Mouse (Mus musculus): ENCODE measurements at regions not wholly inside any gene's neighbourhood (a gene's known extent, or its start where the extent isn't known, plus 50 kb on each side); places are given as distances from the start of the nearest gene placed in this dataset.

DNA sequence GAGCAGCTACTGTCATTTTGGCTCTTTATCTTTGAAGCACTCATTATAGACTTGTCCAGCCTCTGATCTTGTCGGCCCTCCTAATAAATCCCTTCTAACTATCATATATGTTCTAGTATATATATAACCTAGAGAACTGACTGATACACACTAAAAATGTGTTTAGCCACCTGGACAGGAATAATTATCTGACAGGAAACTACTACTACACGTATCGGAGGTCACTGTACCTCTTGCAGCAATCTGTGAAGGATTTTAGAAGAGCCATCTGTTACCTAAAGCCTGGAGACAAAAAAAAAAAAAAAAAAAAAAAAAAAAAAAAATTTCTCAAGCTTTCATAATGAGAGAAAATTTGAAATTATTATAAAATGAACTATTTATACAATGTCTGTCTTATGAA lies 105.4 kb upstream of the Cblb start:
- H3K4me1 ChIP-seq (ENCODE audit: control insufficient read depth, insufficient read depth, low read length), result no peaks in the 10 kb centered on the region
- H3K9me3 ChIP-seq (replicated peaks; ENCODE audit: control insufficient read depth, low read length), result no peaks in the 10 kb centered on the region
- H3K27ac ChIP-seq (ENCODE audit: low read length), result no peak overlapping the region
- H3K27me3 ChIP-seq (ENCODE audit: control insufficient read depth, insufficient read depth, low read length), result no peaks in the 10 kb centered on the region
- H3K36me3 ChIP-seq (ENCODE audit: control insufficient read depth, insufficient read depth, low read length), result no peaks in the 10 kb centered on the region
- no peak overlapping the region for H3K4me3 ChIP-seq (replicated peaks; ENCODE audit: low read length)
- 84% methylated on average over 3 of the region's 3 CpGs for WGBS
- no peak overlapping the region for H3K4me2 ChIP-seq (ENCODE audit: low read depth, low read length)
- H3K9ac ChIP-seq (ENCODE audit: low read length), result no peak overlapping the region
- ATAC-seq (ENCODE audit: insufficient read depth, low FRiP score), result no peak

DNA sequence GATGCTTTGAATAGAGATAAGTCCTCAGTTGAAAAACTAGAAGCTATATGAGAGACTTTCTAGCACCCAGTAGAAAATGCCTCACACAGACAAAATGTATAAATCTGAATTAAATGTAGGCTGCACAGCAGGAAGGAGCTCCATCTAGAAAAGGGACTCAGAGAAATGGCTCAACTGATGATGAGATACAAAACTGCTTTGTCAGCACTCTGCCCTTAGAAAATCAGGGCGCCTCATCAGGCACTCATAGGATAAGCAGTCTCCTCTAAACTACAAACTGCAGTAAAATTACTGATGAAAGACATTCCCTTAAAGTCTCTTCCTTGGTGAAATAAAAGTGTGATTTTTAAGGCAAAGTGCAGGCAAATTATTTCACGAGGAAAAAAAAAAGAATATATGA lies 97.9 kb upstream of the Cblb start:
- H3K9ac ChIP-seq (ENCODE audit: low read length), result no peak overlapping the region
- no peaks in the 10 kb centered on the region for H3K27me3 ChIP-seq (ENCODE audit: control insufficient read depth, insufficient read depth, low read length)
- no peak for ATAC-seq (ENCODE audit: insufficient read depth, low FRiP score)
- no peak overlapping the region for H3K4me3 ChIP-seq (replicated peaks; ENCODE audit: low read length)
- H3K9me3 ChIP-seq (replicated peaks; ENCODE audit: control insufficient read depth, low read length), result no peaks in the 10 kb centered on the region
- H3K4me2 ChIP-seq (ENCODE audit: low read depth, low read length), result no peak overlapping the region
- WGBS, result 88% methylated on average over 2 of the region's 2 CpGs
- H3K27ac ChIP-seq (ENCODE audit: low read length), result no peak overlapping the region
- H3K4me1 ChIP-seq (ENCODE audit: control insufficient read depth, insufficient read depth, low read length), result no peaks in the 10 kb centered on the region
- no peaks in the 10 kb centered on the region for H3K36me3 ChIP-seq (ENCODE audit: control insufficient read depth, insufficient read depth, low read length)

DNA sequence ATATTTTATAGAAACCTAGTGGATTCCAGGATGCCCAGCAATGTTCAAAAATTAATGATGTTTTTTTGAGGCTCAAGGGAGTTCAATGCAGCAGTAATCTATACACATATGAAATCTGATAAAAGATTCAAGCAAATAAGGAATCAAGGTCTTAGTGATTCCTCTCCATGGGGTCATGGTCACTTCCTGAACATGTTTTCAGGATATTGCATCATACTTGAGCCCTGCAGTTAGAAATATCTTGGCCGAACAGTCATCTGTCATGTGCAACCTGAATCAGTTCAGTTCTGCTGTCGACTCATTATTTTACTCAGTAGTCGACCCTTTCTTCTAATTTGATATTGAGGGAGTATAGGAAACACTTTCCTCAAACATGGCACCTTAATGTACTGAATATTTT lies 97.1 kb upstream of the Cblb start:
- Histone ChIP-seq H3K27me3 (ENCODE audit: control insufficient read depth, insufficient read depth, low read length) (no peaks in the 10 kb centered on the region), H3K4me2 (ENCODE audit: low read depth, low read length) (no peak overlapping the region), H3K27ac (ENCODE audit: low read length) (no peak overlapping the region), H3K9ac (ENCODE audit: low read length) (no peak overlapping the region), H3K4me3 (replicated peaks; ENCODE audit: low read length) (no peak overlapping the region), H3K9me3 (replicated peaks; ENCODE audit: control insufficient read depth, low read length) (no peaks in the 10 kb centered on the region), H3K4me1 (ENCODE audit: control insufficient read depth, insufficient read depth, low read length) (no peaks in the 10 kb centered on the region), H3K36me3 (ENCODE audit: control insufficient read depth, insufficient read depth, low read length) (no peaks in the 10 kb centered on the region)
- WGBS, result 78% methylated on average over 3 of the region's 3 CpGs
- no peak for ATAC-seq (ENCODE audit: insufficient read depth, low FRiP score)

DNA sequence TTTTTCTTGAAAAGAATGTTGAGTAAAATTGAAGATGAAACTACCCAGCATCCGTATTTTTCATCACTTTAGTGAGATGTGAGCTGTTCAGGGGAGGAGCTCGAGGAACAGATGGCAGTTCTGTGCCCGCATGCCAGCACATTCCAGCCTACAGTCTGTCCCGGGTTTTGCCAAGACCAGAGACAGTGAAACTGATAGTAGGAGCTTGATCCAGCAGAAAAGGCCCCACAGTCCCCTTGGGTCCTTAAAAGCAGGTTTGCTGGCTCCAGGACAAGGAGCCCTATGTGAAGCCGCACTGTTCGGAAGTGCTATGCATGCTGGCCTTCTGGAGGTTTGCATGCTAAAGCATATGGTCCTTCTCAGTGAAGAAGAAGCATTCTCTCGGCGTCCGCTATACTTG lies 93.7 kb upstream of the Cblb start:
- H3K4me1 ChIP-seq (ENCODE audit: control insufficient read depth, insufficient read depth, low read length), result no peaks in the 10 kb centered on the region
- no peak overlapping the region for H3K9ac ChIP-seq (ENCODE audit: low read length)
- no peaks in the 10 kb centered on the region for H3K9me3 ChIP-seq (replicated peaks; ENCODE audit: control insufficient read depth, low read length)
- no peak overlapping the region for H3K4me2 ChIP-seq (ENCODE audit: low read depth, low read length)
- WGBS, result 76% methylated on average over 9 of the region's 9 CpGs
- H3K27me3 ChIP-seq (ENCODE audit: control insufficient read depth, insufficient read depth, low read length), result no peaks in the 10 kb centered on the region
- H3K4me3 ChIP-seq (replicated peaks; ENCODE audit: low read length), result no peak overlapping the region
- ATAC-seq (ENCODE audit: insufficient read depth, low FRiP score), result no peak
- no peak overlapping the region for H3K27ac ChIP-seq (ENCODE audit: low read length)
- H3K36me3 ChIP-seq (ENCODE audit: control insufficient read depth, insufficient read depth, low read length), result no peaks in the 10 kb centered on the region

DNA sequence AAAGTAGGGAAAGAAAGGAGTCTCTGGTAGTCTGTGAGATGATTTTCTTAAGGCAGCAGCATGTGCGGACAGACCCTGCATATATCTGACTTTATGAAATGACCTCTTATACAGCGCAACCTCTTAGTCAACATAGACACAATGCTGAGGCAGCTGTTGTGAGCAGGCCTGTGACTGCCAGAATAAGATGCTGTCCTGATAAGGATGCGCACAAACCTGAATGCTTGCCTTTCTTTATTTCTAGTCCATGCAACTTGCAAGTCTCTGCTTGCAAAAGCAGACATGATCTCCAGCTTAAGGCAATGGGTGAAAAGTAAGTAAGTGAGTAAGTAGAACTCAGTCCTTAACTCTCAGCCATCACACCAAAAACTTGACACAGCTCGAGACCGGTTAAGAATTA lies 92.0 kb upstream of the Cblb start:
- Histone ChIP-seq H3K4me2 (ENCODE audit: low read depth, low read length) (no peak overlapping the region), H3K4me3 (replicated peaks; ENCODE audit: low read length) (no peak overlapping the region), H3K27ac (ENCODE audit: low read length) (no peak overlapping the region), H3K36me3 (ENCODE audit: control insufficient read depth, insufficient read depth, low read length) (no peaks in the 10 kb centered on the region), H3K4me1 (ENCODE audit: control insufficient read depth, insufficient read depth, low read length) (no peaks in the 10 kb centered on the region), H3K9ac (ENCODE audit: low read length) (no peak overlapping the region), H3K9me3 (replicated peaks; ENCODE audit: control insufficient read depth, low read length) (no peaks in the 10 kb centered on the region), H3K27me3 (ENCODE audit: control insufficient read depth, insufficient read depth, low read length) (no peaks in the 10 kb centered on the region)
- ATAC-seq (ENCODE audit: insufficient read depth, low FRiP score), result no peak
- 65% methylated on average over 5 of the region's 5 CpGs for WGBS

DNA sequence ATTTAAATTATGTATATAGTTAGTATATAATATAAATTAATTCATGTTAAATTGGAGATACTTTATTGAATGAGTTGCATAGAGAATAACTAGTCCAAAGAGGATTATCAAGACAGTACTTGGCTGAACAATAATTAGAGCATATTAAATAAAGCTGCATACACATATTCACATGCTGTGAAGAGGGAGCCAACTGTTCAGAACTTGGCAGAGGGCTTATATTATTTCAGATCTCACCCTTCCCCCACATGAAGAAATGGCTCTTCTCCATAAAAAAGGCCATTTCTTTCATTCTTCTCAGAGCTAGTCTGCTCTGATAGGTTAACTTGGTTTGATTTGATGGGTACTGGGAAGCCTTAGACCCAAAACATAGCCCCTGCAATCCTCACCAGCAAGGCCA lies 90.5 kb upstream of the Cblb start:
- no peak for ATAC-seq (ENCODE audit: insufficient read depth, low FRiP score)
- Histone ChIP-seq H3K4me1 (ENCODE audit: control insufficient read depth, insufficient read depth, low read length) (no peaks in the 10 kb centered on the region), H3K36me3 (ENCODE audit: control insufficient read depth, insufficient read depth, low read length) (no peaks in the 10 kb centered on the region), H3K9me3 (replicated peaks; ENCODE audit: control insufficient read depth, low read length) (no peaks in the 10 kb centered on the region), H3K9ac (ENCODE audit: low read length) (no peak overlapping the region), H3K4me3 (replicated peaks; ENCODE audit: low read length) (no peak overlapping the region), H3K4me2 (ENCODE audit: low read depth, low read length) (no peak overlapping the region), H3K27me3 (ENCODE audit: control insufficient read depth, insufficient read depth, low read length) (no peaks in the 10 kb centered on the region), H3K27ac (ENCODE audit: low read length) (no peak overlapping the region)

DNA sequence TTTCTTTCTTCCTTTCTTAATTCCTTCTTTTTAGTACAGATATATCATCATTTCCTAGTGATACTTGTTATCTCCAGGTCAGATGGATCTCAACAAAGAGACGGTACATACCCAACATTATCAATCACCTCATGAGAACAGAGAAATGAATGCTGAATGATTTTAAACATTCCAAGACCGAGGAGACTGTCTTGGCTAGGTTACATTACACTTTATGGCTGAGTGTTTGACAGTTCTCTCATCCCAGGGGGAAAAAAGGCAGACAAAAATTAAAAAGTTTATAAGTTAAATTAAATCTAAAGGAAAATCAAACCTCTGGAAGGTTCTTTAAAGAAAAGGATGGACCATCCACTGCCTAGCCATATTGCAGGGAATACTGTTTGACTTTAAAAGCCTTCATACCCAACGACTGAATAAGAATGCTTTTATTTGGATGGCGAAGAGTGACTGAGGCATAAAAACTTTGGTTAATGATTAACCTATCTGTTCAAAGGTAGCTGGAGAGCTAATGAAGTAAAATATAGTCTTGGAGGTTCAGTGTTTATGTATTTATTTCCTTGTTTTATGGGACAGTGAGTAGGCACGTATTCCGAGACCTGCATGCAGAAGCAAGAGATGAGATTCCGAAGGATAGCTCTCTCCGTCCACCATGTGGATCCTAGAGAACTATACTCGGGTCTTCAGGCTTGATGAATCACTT lies 88.4 kb upstream of the Cblb start:
- Histone ChIP-seq H3K4me3 (replicated peaks; ENCODE audit: low read length) (no peak overlapping the region), H3K36me3 (ENCODE audit: control insufficient read depth, insufficient read depth, low read length) (no peaks in the 10 kb centered on the region), H3K27ac (ENCODE audit: low read length) (no peak overlapping the region), H3K4me1 (ENCODE audit: control insufficient read depth, insufficient read depth, low read length) (no peaks in the 10 kb centered on the region), H3K9ac (ENCODE audit: low read length) (no peak overlapping the region), H3K9me3 (replicated peaks; ENCODE audit: control insufficient read depth, low read length) (no peaks in the 10 kb centered on the region), H3K27me3 (ENCODE audit: control insufficient read depth, insufficient read depth, low read length) (no peaks in the 10 kb centered on the region), H3K4me2 (ENCODE audit: low read depth, low read length) (no peak overlapping the region)
- 67% methylated on average over 9 of the region's 9 CpGs for WGBS
- no peak for ATAC-seq (ENCODE audit: insufficient read depth, low FRiP score)

DNA sequence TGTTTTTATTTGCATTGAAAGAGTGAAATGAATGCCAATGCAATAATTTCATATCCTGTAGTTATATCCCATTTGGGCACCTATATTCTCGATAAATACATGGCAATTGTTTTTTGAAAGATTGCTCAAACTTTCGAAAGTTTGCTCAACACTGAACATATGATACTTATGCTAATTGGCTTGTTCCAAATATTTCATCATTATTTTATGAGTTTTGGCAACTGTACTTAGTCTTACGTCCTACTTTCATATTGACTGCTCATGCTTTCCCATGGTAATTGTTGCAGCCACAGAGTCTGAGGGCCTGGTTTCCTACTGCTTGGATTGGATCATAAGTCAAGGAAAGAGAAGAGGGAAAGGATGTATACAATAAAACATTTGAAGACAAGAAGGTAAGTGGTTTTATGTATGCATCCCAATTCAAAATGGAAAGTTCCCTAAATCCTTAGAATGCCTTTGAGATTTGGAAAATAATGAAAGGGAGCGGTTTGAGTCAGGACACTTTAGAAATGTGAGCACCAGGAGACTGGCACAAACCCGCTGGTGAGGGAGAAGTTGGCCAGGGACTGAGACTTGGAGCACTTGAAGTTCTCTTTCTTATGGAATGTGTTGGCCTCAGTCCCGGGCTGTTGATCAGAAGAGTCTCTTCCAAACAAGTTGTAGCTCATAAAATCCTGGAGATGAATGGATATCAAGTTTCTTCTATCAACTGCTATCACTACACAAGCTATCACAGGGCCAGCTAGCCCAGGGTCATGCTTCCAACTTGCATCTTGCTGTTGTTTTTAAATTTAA lies 63.8 kb upstream of the Cblb start:
- Histone ChIP-seq H3K9ac (ENCODE audit: low read length) (no peak overlapping the region), H3K27me3 (ENCODE audit: control insufficient read depth, insufficient read depth, low read length) (no peaks in the 10 kb centered on the region), H3K4me3 (replicated peaks; ENCODE audit: low read length) (no peak overlapping the region), H3K4me1 (ENCODE audit: control insufficient read depth, insufficient read depth, low read length) (no peaks in the 10 kb centered on the region), H3K27ac (ENCODE audit: low read length) (no peak overlapping the region), H3K36me3 (ENCODE audit: control insufficient read depth, insufficient read depth, low read length) (no peaks in the 10 kb centered on the region), H3K4me2 (ENCODE audit: low read depth, low read length) (no peak overlapping the region), H3K9me3 (replicated peaks; ENCODE audit: control insufficient read depth, low read length) (no peaks in the 10 kb centered on the region)
- WGBS, result 83% methylated on average over 6 of the region's 6 CpGs
- ATAC-seq (ENCODE audit: insufficient read depth, low FRiP score), result no peak
